Mouse (Mus musculus): ENCODE data around the gene Tac2.
"Not testable (repeated sequence)": the region's sequence is repeated elsewhere in the genome, so short reads cannot be mapped to it uniquely, and the experiment has no call there.

Tac2 gene

GRCm38 (mm10) chr10:127755246-127755645 lies 31.0 kb downstream of the Tac2 start:
- DNase-seq (ENCODE audit: low read depth in 1 of 2, low spot score in 2 of 2), result no peak

GRCm38 (mm10) chr10:127755770-127756468 lies 31.6 kb downstream of the Tac2 start:
- no peak for DNase-seq (ENCODE audit: low read depth in 1 of 2, low spot score in 2 of 2)

- DNase-seq (ENCODE audit: low read depth in 1 of 2, low spot score in 2 of 2), result no peak
Measured at GRCm38 (mm10) chr10:127759181-127760110, 35.2 kb downstream of the Tac2 start, which contains the start of the genes Rdh1 and Rdh16f1. Rdh1 (plus strand) TSS chr10:127759721. Rdh16f1 (plus strand) TSS chr10:127759787.

GRCm38 (mm10) chr10:127762926-127763325 lies 38.6 kb downstream of the Tac2 start:
- DNase-seq (ENCODE audit: low read depth in 1 of 2, low spot score in 2 of 2), result not testable (repeated sequence)

- DNase-seq (ENCODE audit: low read depth in 1 of 2, low spot score in 2 of 2), result no peak
Measured at GRCm38 (mm10) chr10:127763914-127764680, 39.8 kb downstream of the Tac2 start.

- no peak for DNase-seq (ENCODE audit: low read depth in 1 of 2, low spot score in 2 of 2)
Measured at GRCm38 (mm10) chr10:127766564-127766963, 42.3 kb downstream of the Tac2 start.

- no peak for DNase-seq (ENCODE audit: low read depth in 1 of 2, low spot score in 2 of 2)
Measured at GRCm38 (mm10) chr10:127776011-127776410, 51.7 kb downstream of the Tac2 start, which contains the start of gene Rdh9. Rdh9 (plus strand) TSS chr10:127776386.

Measured in monocyte, adult 2 months (primary cell).